Mouse (Mus musculus) lung, adult 2 months (tissue): ENCODE measurements around the gene Dcaf8.

Experiments used
- CTCF ChIP-seq: fragments of 200-500 bp; IDR thresholded peaks from 2 replicates; pipeline ENCODE4 v1.5.1; 2011; ENCODE audit warnings: mild to moderate bottlenecking, low read length, control low read depth; ENCODE audit not compliant: insufficient read depth
- POLR2A ChIP-seq: fragments of 200-500 bp; IDR thresholded peaks from 2 replicates; pipeline ENCODE4 v1.6.1; 2011; ENCODE audit warnings: low read depth, mild to moderate bottlenecking, control low read depth, low read length, borderline replicate concordance; ENCODE audit errors: extremely low read depth

DNA sequence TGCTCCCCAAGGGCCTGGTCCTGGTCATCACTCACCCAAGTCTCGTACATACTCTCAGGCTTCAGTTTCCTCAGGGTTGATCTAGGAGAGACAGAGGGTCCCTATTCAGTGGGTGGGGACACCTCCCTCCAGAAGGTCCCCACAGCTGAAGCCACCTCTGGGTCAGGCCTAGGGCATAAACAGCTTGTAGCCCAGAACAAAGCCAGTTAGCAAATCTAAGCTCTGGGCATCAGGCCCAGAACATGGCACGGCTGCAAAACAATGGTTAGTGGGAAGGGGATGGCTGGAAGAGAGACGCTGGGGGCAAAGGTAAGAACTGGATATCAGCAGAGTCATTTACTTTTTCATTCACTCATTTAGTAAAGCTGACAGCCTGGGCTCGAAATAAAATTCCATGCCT is 65.9 kb downstream of the Dcaf8 start:
- no peak for TF ChIP-seq POLR2A
- TF ChIP-seq CTCF: no peak
